Mouse (Mus musculus): ENCODE measurements around the gene Gfy.

DNA sequence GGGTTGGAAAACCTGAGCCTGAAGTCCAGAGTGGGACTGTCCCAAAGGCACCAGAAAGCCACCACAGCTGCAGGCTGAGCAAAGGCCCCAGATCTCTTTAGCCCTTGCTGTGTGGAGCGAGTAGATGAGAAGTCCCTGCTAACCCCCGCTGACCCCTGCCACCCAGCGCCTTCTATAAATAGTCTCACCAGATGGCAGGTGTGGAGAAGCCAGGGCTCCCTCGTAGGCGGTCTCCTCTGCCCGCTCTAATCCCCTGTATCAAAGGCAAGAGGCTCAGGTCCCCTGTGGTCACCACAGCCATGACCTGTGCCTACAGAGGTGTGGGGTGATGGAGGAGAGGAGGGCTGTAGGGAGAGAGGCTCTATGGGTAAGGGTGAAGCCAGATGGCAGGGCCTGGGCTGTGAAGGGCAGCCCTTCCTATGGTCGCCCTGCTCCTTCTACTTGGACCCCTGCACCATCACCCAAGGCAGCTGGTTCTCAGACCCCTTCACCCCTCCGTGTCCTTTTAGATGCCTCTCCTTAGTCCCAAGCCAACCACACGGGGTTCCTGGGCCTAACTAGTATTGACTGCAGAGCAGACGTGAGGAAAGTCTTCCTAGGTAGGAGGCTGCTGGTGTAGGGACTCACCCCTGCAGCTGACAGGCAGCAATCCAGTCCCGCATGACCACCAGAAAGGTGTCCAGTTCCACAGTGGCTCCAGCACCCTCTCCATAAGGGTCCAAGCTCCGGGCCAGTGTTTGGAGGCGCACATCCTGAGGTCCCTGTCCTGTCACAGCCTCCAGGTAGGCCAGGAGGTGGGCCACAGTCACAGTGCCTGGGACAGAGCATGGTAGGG lies 16.2 kb upstream of the Gfy start:
- TF ChIP-seq CTCF (IDR thresholded peaks at IDR 0.05; ENCODE audit: extremely low read depth, insufficient read depth, insufficient read length, insufficient replicate concordance) (no peak), POLR2A (IDR thresholded peaks at IDR 0.05; ENCODE audit: low read depth, low read length) (no peak)

Data from spleen, adult 2 months (tissue).